Mouse (Mus musculus) heart, adult 2 months (tissue): ENCODE results near the gene Serinc4.
"Not testable (repeated sequence)": the region's sequence is repeated elsewhere in the genome, so short reads cannot be mapped to it uniquely, and the experiment has no call there.

Source experiments
- EP300 ChIP-seq: fragments of 200-500 bp; IDR thresholded peaks from 2 replicates; pipeline ENCODE4 v1.6.1; 2011; ENCODE audit warnings: low read depth, low read length, control low read depth; ENCODE audit not compliant: insufficient read depth
- POLR2A ChIP-seq: fragments of 200-500 bp; IDR thresholded peaks from 2 replicates; pipeline ENCODE4 v1.6.1; 2011; ENCODE audit warnings: mild to moderate bottlenecking, low read depth, low read length, control low read depth; ENCODE audit not compliant: insufficient read depth

GRCm38 (mm10) chr2:121480916-121481315 is 24.3 kb upstream of the Serinc4 start:
- not testable (repeated sequence) for TF ChIP-seq EP300, POLR2A
